Mouse (Mus musculus): ENCODE data around the gene Csnk1e.

DNA sequence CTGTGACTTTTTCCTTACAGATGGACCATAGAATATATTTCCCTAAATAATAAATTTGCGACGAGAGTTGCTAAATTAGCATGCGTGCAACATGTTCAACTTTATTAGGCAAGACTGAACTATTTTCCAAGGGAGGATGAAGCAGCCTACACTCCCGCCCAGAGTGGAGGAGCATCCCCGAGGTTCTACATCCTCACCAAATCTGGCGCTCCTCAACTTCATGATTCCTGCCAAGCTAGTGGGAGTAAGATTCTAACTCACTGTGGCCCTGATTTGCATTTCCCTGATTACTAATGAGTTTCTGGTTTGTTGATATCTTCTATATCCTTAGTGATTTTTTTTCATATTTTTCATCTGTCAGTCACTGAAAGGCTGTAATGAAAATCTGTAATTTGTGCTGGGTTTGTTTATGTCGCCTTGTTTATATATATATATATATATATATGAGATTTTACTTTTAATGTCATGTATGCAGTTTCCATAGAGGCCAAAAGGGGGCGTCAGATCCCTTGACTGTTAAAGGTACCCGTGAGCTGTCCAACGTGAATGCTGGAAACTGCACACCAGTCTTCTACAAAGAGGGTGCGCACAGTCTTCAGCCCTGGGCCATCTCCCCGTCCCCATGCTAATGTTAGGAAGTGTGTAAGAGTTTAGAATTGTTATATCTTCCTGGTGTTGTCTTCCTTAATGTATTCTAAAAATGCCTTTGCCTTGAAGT, 18.4 kb upstream of the Csnk1e start:
- TF ChIP-seq GATA1 (IDR thresholded peaks at IDR 0.05; ENCODE audit: low read length) (no peak), TAL1 (IDR thresholded peaks at IDR 0.05; ENCODE audit: low read length) (no peak)

All from erythroblast, embryonic 14.5 days (primary cell).